Mouse (Mus musculus) adrenal gland, postnatal 36 days (tissue): ENCODE data around the gene Itpk1. TPM values are rescaled to one million over a fixed set of nuclear protein-coding genes. Genes with fewer than 3 reads are reported as not detected.
"Not testable (repeated sequence)": the region's sequence is repeated elsewhere in the genome, so short reads cannot be mapped to it uniquely, and the experiment has no call there.

Experiments used
- DNase-seq, 2 experiments: peaks; one replicate each; pipeline ENCODE4 v3.0.0; 2021; ENCODE audit warnings: mixed read lengths in 1 of 2
- total RNA-seq, 2 experiments: library from RNA; stranded (reverse); gene quantifications; 2 replicates each; pipeline ENCODE4 v1.2.3; 2021

Gene Itpk1
- total RNA-seq, 2 experiments from 2014 or later, result 45.7 to 114 TPM

DNA sequence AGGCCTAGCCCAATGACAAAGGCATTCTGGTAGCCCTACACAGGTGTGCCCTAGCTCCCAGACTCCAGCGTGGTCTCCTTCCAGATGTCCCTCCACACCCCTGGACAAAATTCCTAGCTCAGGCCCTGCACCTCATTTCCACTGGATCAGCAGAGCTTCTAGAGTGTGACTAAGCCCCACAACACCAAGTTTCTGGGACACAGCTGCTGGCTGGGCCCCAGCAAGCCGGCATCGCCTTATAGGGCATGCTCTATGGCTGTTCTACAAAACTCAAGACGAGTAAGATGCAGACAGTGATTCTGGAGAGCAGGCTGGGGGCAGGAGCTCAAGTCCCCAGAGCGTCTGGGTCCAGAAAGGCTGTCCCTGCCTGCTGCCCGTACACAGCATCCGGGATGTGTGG is 43.0 kb downstream of the Itpk1 start:
- DNase-seq, result peak in 1 of 2 experiments; percentile 41

DNA sequence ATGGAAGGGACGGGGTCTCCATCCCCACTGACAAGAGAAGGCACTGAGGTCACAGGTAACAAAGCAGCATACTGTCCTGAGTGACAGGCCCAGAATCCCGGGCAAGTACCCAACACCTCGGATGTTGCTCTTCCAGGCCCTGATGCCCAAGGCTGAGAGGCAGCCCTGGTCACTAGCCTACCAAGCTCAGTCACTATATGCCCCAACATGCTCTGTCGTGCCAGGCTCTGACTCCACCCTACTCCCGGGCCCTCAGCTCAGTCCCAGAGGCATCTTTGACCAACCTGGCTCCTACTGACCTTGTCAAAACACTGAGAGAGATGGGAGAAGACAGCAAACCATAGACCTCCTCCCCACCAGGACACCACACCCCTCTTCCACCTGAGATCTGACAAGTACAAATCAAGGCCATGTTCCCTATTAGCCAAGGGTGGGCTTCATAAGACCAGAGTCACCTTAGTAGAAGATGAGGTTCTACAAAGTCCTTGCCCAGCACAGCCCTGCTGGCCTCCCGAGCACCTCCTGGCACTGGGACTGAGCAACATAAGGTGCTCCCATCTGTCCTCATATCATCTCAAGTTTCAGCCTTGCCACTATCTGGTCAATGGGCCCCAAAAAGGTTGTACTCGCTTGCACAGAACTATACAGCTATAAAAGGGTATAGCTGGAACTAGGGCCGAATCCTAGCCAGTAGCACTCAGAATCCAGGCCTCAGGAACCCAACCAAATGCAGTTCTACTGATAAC is 43.7 kb downstream of the Itpk1 start:
- no peak for DNase-seq

DNA sequence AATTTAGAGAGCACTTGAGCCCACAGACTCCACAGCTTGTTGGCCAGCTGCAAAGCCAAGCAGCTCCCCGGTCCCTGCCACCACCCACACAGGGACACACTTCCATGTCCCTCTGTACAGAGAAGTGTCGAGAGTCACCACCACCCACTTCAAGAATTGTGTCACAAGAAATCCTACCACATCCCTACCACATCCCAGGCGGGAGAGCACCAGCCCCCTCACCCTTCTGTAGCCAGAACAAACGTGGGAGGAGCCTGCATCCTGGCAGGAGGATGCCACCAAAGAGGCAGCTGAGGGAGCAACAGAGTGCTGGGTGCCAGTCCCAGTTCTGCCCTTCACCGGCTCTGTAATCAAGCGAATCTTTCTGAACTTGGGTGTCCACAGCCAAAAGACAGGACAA is 51.7 kb downstream of the Itpk1 start:
- DNase-seq, result no peak

DNA sequence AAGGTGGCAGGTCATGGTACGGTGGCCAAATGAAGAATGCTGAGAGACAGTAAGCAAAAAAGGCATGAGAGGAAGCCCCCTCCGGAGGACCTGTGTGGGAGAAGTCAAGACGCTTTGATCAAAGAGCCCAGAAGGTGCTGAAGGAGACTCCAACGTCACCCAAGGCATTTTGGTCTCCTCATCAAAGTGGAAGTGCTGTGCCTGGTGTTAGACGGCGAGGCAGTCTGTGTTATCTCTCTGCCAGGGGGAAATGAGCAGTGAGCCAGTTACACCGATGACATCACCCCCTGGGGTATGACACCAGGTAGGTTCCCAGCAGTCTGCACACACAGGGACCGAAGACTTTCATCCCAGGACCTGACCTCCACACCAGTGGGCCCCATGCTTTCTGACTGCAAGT is 52.3 kb downstream of the Itpk1 start:
- DNase-seq, result no peak

DNA sequence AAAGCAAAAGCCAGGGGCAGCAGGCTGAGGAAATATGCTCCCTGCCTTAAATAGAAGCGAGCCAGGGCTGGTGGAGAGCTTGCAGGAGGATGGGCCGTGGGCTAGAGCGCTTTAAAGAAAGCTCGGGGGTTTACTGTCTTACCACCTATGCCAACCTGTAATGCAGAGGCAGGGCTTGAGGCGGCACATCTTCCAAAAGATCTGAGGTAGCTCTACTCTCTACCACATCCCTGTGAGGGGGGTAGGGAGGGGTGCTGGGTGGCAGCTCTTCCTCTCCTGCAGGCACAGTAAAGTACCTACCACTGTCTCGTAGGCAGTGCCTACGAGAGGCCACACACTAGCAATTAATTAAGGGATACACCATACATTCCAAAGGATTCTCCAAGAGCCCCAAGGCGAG is 52.9 kb downstream of the Itpk1 start:
- DNase-seq, result no peak

DNA sequence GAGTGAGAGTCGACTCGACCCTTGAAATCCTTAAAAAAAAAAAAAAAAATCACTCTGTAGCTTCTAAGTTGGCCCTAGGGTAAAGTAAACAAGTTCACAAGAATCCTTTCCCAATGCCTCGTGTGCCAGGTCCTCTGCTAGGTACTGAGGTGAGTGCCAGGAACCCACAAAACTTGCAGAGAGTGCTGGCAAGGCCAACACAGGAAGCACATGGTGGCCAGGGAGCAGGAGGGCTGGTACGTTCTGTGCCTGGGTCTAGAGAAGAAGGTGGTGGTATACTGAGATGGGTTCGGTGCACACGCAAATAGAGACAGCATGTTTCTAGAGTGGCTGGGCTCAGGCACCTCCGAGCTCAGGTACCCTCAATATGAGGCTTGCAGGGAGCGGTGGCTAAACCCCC is 53.3 kb downstream of the Itpk1 start:
- DNase-seq, result no peak

DNA sequence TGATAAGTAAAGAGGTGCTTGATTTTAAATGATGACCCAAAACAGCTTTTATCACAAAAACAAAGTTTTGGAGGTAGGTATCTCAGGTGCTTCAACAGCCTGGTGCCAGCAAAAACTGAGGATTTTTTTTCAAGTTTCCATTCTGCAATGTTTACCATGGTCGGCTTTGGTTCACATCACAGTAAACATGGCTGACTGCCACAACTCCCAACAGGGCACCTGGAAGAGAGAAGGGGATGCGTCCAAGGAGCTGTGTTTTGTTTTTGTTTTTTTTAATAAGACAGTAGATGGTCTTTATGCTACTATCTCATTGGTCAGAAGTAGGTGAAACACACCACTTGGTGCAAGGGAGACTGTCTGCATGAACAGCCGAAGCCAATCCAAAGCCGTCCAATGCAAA is 54.1 kb downstream of the Itpk1 start:
- DNase-seq, result no peak

DNA sequence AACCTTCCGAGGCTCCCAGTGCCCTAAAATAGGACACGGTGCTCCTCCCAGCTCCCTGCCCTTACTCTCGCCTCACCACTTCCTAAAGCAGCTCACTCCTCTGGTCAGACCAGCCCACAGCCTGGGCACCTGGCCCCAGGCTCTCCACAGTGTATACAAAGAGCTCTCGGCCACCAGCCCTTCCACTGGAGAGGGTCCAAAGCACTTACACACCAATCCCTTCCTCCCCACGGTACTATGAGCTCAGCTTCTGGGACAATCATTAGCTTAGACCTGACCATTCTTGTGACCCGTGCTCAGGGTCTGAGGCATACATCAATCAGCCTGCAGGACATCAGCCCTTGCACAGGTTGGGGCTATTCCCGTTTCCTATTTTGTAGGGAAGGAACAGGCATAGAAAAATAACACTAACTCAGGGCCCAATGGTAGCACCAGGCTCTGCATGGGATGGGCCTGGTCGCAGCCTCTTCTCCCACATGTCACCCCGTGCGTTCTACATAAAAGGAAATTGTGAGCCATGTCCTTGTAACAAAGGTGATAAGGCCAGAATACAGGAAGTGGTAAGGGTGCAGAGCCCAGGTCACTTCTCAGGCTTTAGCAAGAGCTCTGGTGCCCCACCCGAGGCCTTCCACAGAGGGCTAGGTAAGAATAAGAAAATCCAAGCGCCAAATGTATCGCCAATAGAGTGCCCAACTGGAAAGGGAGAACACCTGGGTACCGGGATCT is 56.7 kb downstream of the Itpk1 start:
- no peak for DNase-seq

DNA sequence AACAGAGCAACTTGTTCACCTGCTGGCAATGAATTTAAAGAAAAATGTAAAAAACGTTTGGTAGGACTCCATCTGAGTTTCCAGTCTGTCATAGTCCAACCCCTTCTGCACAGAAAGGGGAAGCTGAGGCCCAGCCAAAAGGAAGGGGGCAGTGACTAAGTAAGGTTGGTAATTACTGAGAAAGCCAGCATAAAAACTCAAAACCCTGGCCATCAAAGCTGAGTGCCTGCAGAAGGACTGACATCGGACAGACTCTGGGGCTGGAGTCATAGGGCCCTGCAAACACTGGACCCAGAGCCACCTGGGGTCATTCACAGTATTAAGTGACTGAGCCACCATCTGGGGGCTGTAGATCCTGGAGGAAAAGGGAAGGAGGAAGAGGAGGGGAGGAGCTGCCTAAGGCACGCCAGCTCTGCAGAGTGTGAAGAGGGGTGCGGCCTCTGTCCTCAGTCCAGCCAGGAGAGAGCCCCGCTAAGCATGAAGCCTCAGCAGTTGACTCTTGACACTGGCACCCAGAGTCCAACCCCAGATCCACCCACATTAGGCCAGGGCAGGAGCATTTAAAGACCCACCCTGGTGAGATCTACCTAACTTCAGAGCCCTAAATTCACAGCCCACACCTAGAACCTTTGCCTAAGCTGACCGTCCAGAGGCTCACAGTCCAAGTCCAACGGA is 58.0 kb downstream of the Itpk1 start:
- no peak for DNase-seq

DNA sequence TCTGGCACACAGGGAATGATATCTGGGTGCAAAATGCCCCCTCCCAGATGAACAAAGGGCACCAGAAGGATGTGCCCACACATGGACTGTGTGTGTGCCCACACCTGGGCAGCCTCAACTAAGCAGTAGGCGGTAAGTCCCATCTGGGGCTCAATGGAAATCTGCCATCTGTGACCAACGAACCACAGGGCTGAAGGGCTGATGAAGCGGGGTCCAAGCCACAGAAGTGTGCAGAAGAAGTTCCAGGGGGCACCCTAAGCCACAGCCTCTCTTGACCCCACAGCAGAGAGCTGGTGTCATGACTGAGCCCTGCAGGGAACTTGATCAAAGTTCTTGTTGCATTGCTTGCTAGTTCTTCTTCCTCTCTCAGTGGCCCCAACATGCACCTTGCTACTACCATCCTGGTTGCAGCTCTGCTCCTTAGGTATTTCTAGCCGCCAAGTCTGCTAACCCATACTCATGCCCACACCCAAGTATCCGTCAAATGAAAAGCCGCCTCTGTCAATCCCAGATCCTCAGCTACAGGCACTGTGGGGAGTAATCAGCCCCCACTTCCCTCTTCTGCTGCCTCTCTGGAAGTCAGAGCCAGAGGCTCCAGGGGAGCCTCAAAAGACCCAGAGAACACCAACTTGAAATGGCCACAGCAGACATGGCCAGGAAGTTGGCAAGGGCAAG is 58.7 kb downstream of the Itpk1 start:
- no peak for DNase-seq

DNA sequence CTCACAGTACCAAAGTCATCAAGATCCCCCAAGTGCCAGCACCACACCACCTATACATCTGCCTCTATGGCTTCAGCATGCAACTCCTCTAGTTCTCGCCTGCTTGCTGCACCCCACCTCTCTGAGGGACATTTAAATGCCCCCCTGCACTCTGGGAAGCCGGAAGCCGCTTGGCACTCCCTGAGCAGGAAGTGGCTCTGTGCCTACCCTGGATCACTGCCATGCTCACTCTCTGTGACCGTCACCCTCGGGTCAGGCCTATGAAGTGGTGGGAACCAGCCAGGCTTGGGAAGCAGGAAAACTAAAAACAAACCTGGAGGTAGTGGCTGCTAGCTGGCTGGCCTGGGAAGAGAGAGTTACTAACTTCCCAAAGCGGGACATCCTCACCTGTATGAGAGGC is 61.4 kb downstream of the Itpk1 start:
- DNase-seq, result peak; percentile 34 to 66

DNA sequence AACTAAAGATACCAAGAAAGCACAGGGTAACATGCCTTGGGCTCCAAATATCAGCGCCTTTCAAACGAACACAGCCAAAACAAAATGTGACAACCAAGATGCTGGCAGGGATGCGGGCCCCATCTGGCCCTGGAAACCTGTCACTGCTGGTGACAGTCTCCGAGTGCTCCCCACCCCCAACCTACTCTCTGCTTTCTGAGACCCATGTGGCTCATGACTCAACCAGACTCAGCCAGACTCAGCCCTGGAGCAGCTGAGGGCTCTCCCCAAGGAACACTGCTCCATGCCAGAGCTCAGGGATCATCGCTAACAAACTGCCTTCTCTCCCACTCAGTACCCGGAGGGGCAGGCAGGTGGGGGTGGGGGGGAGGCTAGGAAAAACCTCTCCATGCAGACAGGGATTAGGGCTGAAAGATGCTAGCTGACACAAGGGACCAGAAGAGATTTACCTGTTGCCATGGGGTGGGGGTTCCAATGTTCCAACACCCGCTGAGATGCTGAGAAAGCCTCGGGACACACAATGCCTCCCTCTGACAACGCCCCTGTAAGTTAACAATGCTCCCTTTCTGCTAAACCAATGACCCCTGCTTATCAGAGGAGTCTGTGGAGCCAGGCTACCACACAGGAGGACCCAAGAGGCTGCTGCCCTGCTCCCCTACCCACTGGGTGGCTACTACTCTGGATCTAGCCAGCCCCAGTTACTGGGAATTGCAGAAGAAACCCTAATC is 64.1 kb downstream of the Itpk1 start:
- peak; percentile 35 to 66 for DNase-seq

DNA sequence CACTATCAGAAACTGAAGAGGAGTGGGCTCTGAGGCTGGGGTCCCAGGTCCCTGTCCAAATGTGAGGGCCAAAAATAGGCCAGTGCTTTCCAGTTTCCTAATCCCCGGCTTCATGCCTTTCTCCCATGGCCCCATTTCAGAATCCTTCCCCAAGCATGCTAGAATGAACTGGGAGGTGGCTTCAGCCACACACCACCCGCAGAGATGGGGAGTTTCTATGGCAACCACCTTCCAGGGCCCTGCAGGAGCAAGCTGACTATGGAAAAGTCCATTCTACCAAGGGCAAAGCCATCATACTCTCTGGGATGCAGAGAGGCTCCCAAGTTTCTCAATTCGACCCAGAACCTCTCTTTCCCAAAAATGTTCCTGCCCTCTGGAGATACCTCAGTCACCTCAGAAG is 65.9 kb downstream of the Itpk1 start:
- DNase-seq, result no peak

DNA sequence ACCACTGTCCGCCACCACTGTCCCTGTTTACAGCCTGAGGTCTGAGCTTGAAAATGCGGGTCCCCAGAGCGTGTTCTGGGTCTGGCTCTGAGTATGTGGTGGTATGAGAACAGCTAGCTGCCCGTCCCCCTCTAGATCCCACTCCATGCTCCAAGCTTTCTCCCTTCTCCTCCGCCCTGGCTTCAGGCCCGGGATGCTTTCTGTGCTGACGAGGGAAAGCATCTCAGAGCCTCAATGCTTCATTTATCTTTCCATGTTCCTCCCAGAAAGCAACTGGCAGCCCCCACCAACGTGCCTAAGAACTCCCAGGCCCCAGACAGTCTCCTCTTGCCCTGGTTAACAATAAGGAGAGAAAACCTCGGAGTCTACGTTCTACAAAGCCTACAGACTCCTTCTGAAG is 67.5 kb downstream of the Itpk1 start:
- no peak for DNase-seq

DNA sequence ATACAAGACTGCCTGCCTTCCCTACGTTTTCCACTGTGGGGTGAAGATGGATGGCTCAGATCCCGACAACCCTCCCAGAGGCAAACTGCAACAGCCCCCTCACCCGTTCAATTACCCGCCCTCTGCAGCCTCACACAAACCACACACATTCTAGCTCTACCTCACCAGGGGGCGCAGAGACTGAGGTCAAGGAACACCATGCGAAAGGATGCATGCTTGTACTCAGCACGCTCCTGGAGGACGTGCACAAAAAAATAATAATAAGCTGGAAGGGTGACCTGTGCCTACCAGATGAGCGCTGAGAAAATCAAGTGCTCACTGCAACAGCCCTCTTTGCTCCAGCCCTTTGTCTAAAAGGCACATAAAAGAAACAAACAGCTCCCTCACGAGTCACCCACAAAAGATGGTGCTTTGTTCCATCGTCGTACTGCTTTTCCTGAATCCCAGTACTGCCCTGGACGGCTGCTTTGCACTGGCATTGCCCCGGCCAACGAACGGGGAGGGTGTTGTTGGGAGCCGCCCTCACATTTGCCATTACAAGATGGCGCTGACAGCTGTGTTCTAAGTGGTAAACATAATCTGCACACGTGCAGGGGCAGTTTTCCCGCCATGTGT is 70.2 kb downstream of the Itpk1 start:
- DNase-seq, result no peak

DNA sequence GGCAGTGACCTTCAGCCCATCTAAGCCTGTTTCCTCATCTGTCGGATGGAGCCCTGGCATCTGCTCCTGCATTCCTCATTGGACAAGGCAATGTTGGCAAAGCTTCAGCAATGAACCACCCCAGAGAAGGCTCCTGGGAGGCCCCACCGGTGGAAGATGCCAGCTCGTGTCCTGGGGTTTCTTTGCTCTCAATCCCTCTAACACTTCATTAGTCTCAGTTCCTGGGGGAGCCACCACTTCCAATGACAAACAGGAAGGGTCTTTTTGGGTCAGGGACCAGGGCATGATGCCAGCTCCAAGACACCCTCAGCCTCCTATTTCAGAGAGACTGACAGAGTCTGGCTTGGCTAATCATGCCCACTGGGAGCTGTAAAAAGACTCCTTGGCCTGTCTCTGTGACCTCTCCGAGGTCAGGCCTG is 71.6 kb downstream of the Itpk1 start:
- peak; percentile 70 to 72 for DNase-seq

DNA sequence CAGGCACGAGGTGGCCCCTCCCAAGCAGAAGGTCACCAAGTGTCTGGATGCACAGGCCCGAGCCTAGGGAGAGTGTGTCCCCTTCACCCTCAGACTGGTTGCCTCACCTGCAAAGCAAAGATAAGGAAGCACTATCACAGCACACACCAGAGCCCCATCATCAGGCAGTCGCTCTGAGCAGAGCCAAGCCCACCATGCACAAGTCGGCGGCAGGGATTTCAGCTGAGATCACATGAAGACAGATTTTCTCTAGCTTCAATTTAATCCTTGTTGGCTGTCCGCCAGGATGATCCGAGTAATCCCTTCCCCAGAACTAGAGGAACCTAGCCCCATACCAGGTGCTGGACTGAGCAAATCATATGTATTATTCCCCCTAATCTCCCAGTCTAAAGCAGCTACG is 73.0 kb downstream of the Itpk1 start:
- DNase-seq, result no peak

DNA sequence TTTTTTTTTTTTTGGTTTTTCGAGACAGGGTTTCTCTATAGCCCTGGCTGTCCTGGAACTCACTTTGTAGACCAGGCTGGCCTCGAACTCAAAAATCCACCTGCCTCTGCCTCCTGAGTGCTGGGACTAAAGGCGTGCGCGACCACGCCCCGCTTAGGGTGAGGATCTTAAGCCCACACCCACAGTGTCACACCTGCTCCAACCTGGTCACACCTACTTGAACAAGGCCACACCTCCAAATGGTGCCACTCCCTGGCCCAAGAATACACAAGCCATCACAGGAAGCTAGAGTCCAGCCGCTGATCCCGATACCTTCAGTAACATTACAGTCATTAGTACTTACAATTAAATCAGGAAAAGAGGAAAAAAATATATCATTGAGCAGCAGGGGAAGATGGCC is 74.3 kb downstream of the Itpk1 start:
- DNase-seq, result not testable (repeated sequence)

DNA sequence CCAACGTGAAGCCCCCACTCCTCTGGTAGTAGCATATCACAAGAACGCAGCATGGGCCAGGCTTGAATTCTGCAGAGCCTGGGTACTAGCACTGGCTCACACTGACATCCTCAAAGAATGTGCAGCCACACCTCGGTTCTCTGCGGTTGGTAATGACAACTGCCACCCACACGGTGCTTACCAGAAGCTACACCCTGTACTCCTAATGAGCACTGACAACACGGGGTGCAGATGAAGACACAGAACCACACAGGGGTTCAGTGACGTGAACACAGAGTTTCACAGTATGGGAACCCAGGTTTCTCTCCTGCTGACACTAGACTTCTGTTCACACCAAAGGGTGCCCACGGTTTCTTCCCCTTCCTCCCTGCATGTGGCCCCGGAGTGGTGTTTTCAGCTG is 76.5 kb downstream of the Itpk1 start:
- DNase-seq, result no peak

DNA sequence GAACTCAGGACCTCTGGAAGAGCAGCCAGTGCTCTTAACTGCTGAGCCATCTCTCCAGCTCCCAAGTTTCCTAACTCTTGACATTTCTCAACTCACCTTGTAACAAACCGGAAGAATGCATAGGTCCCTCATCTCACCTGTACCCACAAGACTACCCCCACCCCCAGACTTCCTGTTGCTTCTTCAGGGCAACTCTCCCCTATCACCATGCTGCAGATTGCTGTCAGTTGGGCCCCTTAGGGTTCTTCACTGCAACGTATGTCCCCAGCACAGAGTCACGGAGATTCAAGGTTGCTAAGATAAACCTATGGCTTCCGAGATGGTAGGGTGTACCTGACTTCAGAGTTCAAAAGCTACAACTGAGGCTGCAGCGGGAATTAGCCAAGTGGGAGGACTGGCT is 77.2 kb downstream of the Itpk1 start:
- DNase-seq, result no peak

DNA sequence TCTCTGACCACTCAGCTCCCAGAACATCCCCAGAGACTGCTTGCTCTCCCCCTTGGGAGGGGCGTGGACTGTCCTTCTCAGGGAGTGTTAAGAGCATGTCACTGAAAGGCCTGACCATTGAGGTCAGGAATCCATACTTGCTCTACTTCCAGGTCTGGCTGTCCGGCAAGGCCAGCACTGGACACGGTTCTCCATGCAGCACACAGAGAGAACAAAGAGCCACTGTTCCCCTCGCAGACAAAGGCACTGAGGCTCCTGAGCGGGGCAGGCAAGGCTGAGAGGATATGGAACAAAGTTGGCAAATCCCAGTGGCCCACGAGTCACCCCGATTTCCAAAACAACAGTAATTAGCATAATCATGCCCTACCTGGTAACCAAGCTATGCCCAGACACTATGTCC is 77.9 kb downstream of the Itpk1 start:
- DNase-seq, result no peak

DNA sequence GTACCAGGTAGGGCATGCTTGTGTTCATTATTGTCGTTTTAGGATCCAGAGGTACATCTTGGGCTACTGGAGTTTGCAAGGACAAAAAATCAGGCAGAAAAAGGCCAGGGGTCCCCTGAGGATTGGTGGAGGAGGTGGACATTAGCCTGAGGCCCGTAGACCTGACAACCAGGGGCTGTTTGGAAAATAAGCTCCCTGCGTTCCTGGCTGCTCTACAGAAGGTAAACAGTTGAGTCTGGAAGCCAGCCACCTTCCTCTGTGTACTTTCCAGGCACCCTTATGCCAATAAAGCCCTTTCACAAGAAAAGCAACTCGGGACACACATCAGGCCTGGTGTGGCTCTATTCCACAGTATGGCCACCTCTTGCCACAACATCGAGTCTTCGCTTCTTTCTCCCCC is 79.0 kb downstream of the Itpk1 start:
- no peak for DNase-seq
